Mouse (Mus musculus) lung, postnatal 10 days (tissue): ENCODE measurements around the gene Rad18.
A peak's percentile ranks its signal among the peaks of the same experiment; 100 is the strongest.
"Not testable (repeated sequence)": the region's sequence is repeated elsewhere in the genome, so short reads cannot be mapped to it uniquely, and the experiment has no call there.

Experiments used
- DNase-seq: peaks from one replicate; pipeline ENCODE4 v3.0.0; 2021

Rad18 gene

DNA sequence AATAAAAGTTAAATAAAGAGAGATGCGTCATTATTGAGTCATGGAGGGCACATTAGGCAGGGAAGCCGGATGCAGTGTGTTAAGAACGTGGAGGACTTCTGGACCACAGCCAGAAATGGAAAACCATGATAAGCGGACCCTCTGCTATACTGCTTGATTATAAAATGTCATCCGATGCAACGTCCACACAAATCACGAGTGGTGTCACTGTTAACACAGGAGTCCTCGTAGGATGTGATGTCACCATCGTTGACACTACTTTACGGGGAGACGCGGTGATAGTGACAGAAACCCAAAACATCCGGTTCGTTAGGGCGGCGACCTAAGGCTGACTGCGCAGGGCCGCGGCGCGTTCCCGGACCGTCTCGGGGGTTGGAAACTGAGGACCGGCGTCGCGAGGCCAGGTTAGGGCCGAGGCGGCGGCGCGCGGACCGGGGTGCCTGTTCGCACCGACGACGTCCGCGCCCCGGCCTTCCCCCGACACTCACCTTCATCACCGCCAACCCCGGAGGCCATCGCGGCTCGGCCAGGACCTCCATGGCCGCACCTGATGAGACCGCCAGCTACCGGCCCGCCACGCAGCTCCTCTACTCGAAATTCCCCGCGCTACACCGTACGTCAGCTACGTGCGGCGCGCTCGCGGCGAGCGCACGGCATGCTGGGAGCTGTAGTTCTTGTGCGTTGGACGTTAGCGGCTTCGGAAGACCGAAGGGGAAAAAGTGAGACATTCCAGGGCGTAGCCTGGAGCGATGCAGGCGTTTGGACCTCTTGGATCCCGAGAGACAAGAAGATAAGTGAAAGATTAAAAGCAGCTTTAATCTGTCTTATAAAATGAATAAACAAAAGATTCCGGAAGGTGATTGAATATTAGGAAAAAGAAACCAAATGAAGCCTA, at the start of gene Rad18:
Gene Rad18 (minus strand): TSS at position 631 of the 895 bp plus-strand sequence.
- DNase-seq, result peak; percentile 90

DNA sequence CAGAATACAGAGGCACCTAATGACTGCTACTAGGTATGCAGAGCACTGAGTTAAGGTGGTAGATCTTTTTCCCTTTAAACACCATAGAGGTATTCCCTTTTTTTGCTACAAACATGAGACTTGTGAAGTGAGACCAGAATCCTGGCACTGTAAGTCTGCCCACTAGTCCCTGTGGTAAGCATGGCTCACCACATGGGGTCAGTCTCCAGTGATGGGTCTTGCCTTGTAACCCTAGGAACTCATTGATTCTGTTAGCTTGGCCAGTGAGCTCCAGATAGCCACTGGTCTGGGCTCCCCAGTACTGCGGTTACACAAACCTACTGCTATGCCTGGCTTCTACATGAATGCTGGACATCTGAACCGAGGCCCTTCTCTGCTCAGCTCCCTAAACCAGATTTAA, 45.8 kb upstream of the Rad18 start:
- DNase-seq, result no peak

DNA sequence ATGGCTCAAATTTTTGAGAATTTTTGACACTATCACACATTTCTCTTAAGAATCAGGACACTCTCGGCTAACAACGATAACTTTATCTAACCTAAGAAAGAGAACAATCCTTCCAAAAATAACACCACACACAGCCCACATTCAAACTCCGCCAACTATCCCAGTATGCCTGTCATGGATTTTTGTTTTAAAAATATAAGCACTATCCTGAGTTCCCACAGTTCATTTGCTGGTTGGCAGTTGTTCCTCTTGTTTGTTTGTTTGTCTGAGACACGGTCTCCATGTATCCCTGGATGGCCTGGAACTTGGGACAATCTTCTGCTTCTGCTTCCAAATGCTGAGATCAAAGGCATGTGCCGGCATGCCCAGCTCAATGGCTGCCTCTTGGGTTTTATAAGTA, 45.3 kb upstream of the Rad18 start:
- no peak for DNase-seq

DNA sequence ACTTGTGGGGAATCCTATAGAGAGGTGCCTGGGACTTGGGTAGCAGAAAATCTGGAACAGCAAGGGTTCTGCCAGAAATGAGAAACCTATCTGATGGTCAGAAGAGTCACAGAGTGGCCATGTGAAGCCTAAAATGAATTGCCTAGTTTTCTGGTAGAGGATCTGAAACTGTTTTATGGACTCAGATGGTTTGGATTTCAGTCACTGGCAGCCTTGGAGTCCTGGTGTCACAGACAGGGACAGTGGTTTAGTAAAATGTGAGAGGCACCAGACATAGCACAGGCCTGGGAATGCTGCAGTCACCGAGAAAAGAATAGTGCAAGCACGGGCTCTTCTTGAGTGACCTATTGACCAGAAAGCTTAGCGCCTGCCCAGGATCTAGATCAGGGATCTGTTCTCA, 43.1 kb upstream of the Rad18 start:
- no peak for DNase-seq

DNA sequence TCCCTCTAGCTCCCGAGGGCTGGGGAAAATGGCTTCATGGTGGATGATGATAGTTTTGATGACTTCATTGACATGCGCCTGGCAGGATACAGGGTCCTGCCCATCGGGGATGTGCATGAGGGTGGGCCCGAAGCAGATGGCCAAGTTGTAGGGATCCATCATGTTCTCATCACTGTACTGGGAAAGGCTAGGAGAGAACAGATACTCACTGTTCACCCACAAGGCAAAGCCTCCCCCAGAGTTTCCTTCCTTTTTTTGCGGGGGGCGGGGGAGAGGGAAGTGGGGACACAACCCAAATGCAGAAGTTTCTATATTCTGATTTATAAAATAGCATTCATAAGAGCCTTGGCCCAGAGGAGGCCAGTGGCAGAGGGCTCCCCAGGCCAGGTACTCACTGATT, 42.4 kb upstream of the Rad18 start:
- DNase-seq, result no peak

DNA sequence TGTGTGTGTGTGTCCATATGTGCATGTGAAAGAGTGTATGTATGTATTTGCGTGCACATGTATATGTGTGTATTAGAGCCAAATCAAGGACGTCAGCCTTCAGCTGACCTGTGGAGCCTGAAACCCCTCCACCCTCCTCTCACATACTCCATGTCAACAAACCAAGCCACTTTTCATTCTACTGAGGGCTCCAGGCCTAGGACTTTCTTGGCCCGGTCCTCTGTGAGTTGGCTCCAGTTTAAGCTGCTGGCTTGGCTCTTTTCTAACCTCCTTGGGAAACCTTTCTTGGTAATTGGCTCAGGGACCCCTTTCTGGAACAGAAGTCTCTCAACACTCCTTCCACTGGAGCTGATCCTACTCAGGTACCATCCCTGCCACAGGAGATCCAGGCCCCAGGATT, 40.0 kb upstream of the Rad18 start:
- no peak for DNase-seq

DNA sequence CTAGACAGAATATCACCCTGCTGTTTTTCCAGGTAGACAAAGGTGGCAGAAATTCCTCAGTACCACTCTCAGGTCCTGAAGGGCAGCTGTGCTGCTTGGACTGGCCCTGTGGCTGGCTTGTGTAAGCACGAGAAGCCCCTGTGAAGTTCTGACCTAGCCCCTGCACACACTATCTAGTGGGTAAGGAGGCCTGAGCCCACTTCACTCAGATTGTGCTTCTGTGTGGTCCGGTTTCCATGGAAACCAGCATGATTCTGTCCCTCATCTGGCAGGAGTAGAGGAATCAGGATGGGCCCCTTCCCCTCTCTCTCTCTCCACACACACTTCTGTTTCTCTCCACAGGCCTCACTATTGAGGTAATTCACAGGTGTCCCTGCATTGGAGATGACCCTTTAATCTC, 38.6 kb upstream of the Rad18 start:
- DNase-seq, result no peak

DNA sequence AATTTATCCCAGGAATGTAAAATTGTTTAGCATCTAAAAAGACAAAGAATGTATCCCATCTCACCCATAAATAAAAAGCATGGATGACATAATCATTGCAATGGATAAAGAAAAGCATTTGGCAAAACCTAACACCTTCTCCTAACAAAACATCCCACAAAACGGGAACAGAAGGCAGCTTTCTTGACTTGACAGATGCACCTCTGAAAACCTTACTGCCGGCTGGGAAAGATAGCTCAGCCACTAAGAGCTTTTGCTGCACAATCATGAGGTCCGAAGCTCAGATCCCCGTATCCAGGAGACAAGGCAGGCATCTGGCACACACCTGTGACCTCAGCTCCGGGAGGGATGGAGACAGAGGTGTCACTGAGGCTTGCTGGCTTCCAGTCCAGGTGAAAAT, 37.5 kb upstream of the Rad18 start:
- no peak for DNase-seq

DNA sequence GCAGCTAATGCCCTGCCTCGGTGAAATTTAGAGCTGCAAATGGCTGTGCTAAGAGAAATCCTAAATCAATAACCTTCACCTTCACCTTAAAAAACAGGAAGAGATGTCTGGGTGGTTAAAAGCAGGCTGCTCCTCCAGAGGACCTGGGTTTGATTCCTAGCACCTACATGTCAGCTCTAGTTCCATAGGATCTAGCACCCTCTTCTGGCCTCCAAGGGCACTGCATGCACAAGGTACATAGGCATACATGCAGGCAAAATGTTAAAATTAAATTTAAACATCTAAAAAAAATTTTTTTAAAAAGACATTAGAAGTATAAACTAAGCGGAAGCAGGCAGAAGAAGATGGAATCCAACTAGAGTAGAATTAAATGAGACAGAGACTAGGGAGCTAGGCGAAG, 35.9 kb upstream of the Rad18 start:
- no peak for DNase-seq

DNA sequence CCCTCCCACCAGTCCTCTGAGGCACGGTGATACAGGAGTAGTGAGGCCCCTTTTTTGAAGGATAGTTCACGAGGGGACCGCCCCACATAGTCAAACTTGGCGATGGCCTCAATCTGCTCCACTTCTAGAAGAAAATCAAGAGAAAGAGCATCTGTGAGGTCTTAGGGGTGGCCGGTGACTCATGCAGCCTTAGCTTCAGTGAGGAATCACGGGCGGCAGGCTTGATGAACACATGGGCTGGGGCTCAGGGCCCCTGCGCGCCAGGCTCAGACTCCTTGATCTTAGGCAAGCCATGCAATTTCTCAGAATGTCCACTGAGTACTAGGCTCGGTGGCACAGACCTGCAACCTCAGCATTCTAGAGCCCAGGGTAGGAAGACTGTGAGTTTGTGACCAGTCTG, 34.9 kb upstream of the Rad18 start:
- DNase-seq, result no peak

DNA sequence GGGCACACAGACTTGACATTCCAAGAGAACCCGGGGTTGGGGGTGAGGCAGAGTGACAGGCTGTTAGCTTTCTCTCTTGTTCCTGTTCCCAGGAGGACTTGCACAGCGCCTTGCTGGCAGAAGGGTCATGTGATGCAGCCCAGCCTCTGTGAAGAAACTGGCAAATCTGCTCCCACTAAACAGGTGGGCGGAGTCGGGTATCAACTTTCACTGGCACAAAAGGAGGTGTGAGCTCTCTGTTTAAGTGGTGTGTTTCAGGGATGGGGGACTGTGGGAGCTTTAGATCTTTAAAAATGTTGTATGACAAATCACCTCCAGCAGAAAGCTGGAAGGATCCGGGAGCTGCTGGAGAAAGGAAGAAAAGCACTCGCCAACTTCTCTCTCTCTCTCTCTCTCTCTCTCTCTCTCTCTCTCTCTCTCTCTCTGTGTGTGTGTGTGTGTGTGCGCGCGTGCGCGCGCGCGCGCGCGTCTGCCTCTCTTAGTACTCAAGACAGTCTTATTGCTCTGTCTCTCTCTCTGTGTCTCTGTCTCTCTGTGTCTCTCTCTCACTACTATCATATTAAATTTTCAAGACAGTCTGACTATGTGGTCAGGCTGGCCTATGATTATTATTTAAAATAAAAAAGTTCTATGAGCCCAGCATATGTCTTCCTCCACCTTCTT, 32.4 kb upstream of the Rad18 start:
- DNase-seq, result peak; percentile 82

DNA sequence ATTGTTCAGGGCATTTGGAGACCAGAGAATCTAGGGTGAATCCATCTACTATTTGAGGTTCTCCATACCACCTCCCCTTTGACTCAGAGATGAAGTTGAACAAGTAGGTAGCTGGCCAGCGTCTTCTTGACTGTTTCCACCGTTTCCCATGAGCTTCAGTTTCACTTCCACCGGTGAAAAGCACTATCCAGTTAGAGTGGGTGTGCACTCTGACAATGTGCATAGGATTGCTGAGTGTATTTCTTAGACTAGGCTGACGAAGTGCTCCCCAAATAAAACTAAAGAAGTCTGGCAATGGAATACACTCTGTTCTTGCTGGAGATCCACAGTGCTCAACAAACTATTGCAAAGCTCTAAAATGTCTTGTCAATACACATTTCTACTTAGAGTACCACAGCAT, 29.0 kb upstream of the Rad18 start:
- DNase-seq, result no peak

DNA sequence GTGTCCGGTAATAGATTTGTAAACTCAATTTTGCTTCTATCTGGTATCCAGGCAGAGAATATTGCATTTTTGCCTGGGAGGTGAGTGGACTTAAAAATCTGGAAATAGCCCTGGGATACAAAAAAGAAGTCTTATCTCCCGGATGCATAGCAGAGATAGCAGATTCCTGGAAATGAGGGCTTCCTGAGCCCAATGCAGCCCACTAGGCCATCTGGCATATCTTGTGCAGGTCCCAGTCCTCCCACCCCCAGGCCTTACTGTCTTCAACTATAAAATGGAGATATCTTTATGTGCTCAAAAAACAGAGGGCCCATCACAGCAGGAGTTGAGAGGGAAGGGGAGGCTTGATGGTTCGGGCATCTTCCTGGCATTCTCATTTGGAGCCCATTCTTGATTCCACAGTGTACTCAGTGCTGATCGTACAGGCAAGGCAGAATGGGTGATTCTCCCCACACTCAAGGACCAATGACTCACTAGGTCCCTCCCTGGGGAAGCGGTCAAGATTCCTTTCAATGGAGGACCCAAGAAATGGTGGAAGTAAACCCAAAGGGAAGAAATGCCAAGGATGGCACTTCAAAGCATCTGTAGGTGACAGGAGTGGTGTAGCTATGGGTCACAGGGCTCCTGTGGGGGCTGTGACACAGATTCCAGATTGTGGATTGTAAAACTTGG, 24.1 kb upstream of the Rad18 start:
- DNase-seq, result no peak

DNA sequence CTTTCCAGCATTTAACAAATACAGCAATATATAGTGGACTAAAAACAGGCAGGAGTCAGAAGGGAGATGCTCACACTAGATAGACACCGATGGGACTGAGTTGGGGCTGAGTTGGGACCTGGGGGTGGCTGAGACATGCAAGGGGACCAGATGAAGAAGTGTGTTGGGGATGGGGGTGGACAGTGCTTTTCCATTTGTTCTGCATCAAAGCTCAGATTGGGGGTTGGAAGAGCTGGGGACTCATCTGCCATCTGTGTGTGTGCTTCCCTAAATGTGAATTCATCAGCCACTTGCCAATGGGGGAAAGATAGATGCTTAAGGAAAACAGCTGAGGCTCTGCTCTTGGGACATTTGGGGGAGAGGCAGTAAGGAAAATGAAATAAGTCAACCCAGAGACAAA, 23.5 kb upstream of the Rad18 start:
- no peak for DNase-seq

DNA sequence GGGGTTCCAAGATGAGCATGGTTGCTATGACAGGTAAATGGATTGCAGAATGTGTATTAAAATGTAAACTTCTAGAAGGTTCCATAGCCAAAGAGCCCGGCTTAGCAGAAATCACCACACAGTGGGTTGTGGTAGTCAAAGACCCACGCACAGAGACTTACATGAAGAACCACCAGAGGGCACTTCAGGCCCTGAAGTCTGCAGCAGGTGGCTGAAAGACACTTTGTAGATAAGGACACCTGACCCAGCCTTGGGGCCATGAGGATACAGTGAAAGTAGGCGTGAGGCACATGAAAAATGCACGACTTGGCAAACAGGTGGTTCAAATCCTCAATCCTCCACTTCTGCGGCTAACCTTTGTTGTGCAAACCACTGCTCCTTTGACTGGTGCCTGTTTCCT, 20.7 kb upstream of the Rad18 start:
- DNase-seq, result peak; percentile 28

DNA sequence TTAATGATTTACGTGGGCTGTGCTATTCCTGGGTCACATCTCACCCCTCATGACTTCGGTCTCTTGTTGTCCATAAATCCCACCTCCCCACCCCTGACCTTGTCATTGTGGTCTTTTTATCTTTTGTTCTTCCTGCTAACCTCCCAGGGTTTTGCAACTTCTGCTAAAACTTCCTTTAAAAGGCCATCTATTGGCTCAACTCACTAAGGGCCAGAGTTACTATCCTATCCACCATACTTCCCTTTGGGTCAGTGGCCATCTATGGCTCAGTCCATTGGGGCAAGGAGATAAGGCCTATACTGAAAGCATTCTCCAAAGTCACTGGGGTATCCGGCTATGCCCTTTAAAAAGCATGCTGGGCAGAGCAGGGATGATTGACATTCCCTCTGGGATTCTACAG, 17.5 kb upstream of the Rad18 start:
- no peak for DNase-seq

DNA sequence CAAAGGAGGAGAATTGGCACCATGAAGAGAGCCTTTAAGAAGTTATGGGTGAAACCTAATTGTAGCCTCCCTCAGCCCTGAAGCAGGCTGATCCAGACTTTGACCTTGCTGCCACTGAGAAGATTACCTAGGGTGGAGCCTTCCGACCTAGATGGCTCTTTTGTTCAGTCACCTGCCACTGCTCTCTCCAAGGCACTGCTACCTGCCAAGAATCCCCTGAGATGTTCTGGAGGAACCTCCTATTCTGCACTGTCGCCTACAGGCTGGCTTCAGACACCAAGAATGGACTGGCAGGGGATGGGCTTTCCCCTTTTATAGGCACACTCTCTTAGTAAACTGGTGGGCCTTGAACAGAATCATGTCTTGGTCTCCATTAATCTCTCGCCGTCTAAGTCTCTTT, 5.8 kb upstream of the Rad18 start:
- not testable (repeated sequence) for DNase-seq

DNA sequence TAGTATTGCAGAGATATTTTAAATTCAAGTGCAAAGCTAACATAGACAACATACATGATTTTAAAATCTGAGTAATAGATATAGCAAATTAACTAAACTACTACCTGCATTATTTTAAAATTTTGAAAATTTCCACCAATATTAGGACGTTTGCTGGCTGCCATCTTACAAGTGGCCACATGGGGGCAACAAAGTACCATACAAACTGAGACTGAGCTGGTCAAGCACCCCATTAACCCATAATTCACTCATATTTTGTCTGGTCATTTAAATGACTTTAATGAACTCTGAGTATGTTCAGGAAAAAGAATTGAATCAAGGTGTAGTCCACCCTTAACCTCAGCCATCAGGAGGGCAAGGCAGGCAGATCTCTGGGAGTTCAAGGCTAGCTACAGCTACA, 3.9 kb upstream of the Rad18 start:
- peak; percentile 72 for DNase-seq

DNA sequence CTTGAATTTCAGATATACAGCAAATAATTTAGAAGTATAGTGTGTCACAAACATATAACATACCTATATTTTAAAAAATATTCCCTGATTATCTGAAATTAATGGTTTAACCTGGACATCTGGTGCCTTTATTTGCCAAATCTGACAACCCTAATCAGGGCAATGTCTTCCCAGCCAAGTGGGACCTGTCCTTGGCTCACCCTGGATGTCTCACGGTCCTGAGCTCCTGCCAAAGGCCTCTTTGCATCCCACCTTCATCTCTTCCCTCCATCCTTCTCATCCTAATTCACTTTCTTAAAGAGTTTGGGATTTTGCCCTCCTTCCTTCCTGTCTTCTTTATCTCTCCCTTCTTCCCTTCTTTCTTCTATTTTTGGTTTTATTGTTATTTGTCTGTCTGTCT, 2.6 kb upstream of the Rad18 start:
- no peak for DNase-seq

DNA sequence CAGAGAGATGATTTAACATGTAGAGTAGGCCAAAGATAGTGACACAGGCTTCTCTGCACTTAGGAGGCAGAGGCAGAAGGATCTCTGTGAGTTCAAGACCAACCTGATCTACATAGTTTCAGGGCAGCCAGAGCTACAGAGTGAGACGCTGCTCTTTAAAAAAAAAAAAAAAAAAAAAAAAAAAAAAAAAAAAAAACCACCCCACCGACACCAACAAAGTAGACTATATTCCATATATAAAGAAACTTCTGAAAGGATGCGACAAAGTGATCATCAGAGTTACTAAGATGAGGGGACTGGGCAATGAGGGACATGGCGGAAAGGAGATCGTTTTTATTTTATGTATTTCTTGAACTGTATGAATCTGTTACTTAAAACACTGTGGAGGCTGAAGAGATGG, 2.0 kb downstream of the Rad18 start:
- no peak for DNase-seq

DNA sequence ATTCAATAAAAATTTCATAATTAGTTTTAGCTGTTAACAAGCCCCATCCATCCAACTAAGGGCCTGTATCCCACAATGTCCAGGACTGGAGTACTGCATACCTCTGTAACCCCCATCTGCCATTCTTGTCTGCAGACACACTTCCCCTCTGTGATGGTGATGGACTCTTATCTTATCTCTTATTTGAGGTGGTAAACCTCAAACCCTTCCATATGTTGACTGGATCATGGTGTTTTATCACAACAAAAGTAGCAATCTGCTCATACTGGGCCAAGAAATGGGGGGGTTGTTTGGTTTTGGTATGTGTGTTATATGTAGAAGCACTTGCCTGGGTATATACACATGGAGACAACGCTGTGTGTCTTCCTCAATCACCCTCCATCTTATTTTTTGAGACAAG, 5.0 kb downstream of the Rad18 start:
- DNase-seq, result no peak

DNA sequence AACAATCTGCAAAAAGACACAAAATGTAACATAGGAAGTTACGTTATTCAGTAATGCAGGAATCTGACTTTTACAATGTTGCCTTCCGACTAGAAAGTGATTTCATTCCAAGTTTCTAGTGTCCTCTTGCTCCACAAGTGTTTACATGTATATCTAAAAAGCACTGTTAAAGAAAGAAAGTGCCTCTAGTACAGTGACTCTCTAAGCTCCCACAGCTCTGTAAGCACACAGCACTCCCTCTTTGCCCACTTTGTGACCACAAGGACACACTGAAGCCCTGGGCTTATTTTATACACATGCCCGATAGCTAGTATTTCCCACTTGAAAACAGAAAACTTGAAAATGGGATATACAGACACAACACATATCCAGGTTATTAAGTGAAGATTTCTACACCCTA, 8.5 kb downstream of the Rad18 start:
- DNase-seq, result peak; percentile 9

DNA sequence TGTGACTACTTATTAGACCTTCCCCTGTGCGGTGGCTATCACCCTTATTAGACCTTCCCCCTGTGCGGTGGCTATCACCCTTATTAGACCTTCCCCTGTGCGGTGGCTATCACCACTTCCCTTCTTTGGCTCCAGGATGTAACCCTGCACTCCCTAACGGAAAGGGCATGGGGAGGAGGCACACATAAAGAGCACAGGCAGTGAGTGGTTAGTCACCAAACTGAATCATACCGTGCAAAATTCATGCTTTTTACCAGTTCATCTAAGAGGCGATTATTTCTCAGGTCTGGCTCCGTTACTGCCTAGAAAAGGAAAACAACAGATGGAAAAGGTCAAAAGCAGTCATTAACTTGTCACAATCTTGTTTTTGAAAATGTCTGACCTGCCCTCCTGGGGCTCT, 10.0 kb downstream of the Rad18 start:
- no peak for DNase-seq

DNA sequence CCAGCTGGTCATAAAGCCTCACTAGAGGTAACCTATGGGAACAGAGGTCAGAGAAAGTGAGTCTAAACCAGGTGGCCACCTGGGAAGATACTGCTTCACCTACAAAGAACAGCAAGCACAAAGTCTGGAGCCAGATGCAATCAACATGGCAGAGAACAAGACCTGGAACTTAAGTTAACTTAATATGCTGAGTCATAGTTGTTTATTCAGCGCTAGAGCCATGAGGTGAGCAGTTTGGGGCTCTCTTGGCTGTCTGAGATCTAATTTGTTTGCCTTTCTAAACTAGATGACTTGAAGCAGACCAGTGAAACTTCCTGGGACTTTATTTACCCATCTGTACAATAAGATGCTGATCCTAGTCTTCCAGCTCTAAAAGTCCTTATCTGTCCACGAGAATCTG, 12.4 kb downstream of the Rad18 start:
- DNase-seq, result no peak
